Mouse (Mus musculus): ENCODE measurements around the gene Bpifa6.
A peak's percentile ranks its signal among the peaks of the same experiment; 100 is the strongest.

Gene Bpifa6

GRCm38 (mm10) chr2:154038932-154039331, 64.2 kb downstream of the Bpifa6 start:
- peak; percentile 13 for DNase-seq (ENCODE audit: low spot score)

DNA sequence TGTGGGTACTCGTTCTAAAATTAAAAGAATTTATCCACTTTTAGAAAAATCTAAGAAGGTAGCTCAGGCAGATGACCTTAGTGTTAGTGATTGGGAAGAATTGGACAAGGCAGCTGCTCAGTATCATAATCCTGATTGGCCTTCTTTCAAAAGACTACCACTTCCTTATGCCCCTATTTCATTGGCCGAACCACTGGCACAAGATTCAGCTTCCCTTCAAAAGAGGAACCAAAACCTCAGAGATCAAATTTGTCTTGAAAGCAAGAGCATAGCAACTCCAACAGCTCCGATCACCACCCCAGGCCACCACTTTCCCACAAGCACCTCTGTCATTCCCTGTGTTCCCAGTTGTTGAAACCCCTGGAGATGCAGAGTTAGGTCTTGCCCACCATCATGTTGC, 70.0 kb downstream of the Bpifa6 start:
- no peak for DNase-seq (ENCODE audit: low spot score)
